Mouse (Mus musculus) G1E (cell line): ENCODE measurements around the gene Cdc20b. TPM values are rescaled to one million over a fixed set of nuclear protein-coding genes. Genes with fewer than 3 reads are reported as not detected.

ENCODE experiments used
- ATAC-seq: 2 replicates; pipeline ENCODE4 v1.8.0; 2016; ENCODE audit warnings: mild to moderate bottlenecking; ENCODE audit not compliant: insufficient number of reproducible peaks, poor library complexity, low FRiP score, severe bottlenecking; ENCODE audit errors: extremely low read depth
- DNase-seq: peaks from one replicate; pipeline ENCODE4 v3.0.0; 2012; ENCODE audit warnings: low spot score
- H3K27me3 ChIP-seq: 2 replicates; pipeline ENCODE4 v1.6.1; 2012; ENCODE audit warnings: mild to moderate bottlenecking, low read length, inconsistent platforms; ENCODE audit not compliant: insufficient read depth
- H3K36me3 ChIP-seq: replicated peaks from 2 replicates; pipeline ENCODE3; 2012; ENCODE audit warnings: mild to moderate bottlenecking, inconsistent platforms
- H3K4me1 ChIP-seq: 2 replicates; pipeline ENCODE4 v1.6.1; 2012; ENCODE audit warnings: low read depth, low read length, inconsistent platforms, mixed read lengths; ENCODE audit not compliant: insufficient read depth
- H3K4me3 ChIP-seq: 2 replicates; pipeline ENCODE4 v1.5.1; 2012; ENCODE audit warnings: low read depth, mild to moderate bottlenecking, inconsistent platforms, low read length, moderate library complexity, mixed read lengths
- H3K9me3 ChIP-seq: replicated peaks from 2 replicates; pipeline ENCODE4 v1.6.1; 2012; ENCODE audit warnings: inconsistent platforms
- CTCF ChIP-seq: IDR thresholded peaks from 2 replicates; pipeline ENCODE4 v1.5.1; 2012; ENCODE audit warnings: low read depth, low read length, inconsistent platforms, mixed read lengths
- GATA1 ChIP-seq: IDR thresholded peaks from 2 replicates; pipeline ENCODE4 v1.6.1; 2012; ENCODE audit warnings: borderline replicate concordance, low read length, inconsistent platforms, mixed read lengths
- GATA2 ChIP-seq: IDR thresholded peaks from 2 replicates; pipeline ENCODE4 v1.6.1; 2012; ENCODE audit warnings: low read depth, low read length, inconsistent platforms, borderline replicate concordance
- POLR2AphosphoS5 ChIP-seq: IDR thresholded peaks from 2 replicates; pipeline ENCODE4 v1.6.1; 2012; ENCODE audit warnings: low read depth, low read length, inconsistent platforms; ENCODE audit not compliant: insufficient replicate concordance
- TAL1 ChIP-seq: conservative IDR thresholded peaks from 2 replicates; pipeline ENCODE4 v1.6.1; 2012; ENCODE audit warnings: low read depth, low read length, inconsistent platforms, mixed read lengths
- polyA plus RNA-seq: library from polyadenylated mRNA; stranded (reverse); fragments of >175 nt; gene quantifications from 2 replicates; pipeline ENCODE4 v1.2.3, GENCODE M21; 2012
- total RNA-seq, 2 experiments: library from RNA; stranded (forward) in 1 of 2; stranded (reverse) in 1 of 2; fragments of 200-1000 nt in 1 of 2; fragments of >200 nt in 1 of 2; fragmentation: Nextera tagmentation in 1 of 2; gene quantifications; 2 replicates each; pipeline ENCODE4 v1.2.3; 2014 to 2017

Gene Cdc20b
- total and polyA plus RNA-seq, 3 experiments = not detected

DNA sequence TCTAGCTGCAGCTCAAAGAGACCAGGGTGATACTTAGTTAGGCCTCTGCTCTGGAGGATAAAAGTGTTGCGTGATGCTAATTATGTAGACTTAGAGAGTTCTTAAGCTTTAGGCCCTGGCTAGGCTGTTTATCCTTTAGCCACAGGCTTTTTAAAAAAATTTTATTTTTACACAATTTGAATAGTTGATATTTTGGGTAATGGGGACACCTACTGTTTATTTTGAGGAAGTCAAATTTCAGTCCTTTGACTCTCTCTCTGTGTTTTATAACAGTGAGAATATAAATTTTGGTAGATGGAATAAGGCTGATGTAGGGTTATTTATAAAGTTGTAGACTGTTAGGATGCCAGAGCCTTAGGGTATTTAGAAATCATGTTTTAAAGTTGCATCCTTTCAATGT is 104.7 kb downstream of the Cdc20b start:
- TF ChIP-seq POLR2AphosphoS5 (no peak), GATA2 (no peak), TAL1 (no peak), CTCF (no peak), GATA1 (no peak)
- no peaks in the 10 kb centered on the region for H3K4me1 ChIP-seq
- ATAC-seq (no peak), DNase-seq (no peak)
- no peak overlapping the region for H3K4me3 ChIP-seq
- H3K27me3 ChIP-seq = peaks cover 16% of the 10 kb centered on the region
- H3K36me3 ChIP-seq = no peaks in the 10 kb centered on the region
- no peaks in the 10 kb centered on the region for H3K9me3 ChIP-seq

Other genes with a start within 250 kb of the Cdc20b start
- 12.3 and 19.4 TPM in 2 replicates for gene Plpp1, start 234.3 kb upstream of the Cdc20b start, total RNA-seq (2014; fragmentation: Nextera tagmentation)
- gene Plpp1, start 234.3 kb upstream of the Cdc20b start, total RNA-seq (2017) = 1.5 and 2.1 TPM in 2 replicates
- 3.4 and 3.5 TPM in 2 replicates for gene Plpp1, start 234.3 kb upstream of the Cdc20b start, polyA plus RNA-seq
- gene Mtrex, start 107.7 kb upstream of the Cdc20b start, total RNA-seq (2014; fragmentation: Nextera tagmentation) = 84.2 and 84.7 TPM in 2 replicates
- gene Mtrex, start 107.7 kb upstream of the Cdc20b start, total RNA-seq (2017) = 56.3 and 71.1 TPM in 2 replicates
- gene Mtrex, start 107.7 kb upstream of the Cdc20b start, polyA plus RNA-seq = 4.1 and 4.7 TPM in 2 replicates
- gene Dhx29, start 107.7 kb upstream of the Cdc20b start, total RNA-seq (2014; fragmentation: Nextera tagmentation) = 54.4 and 57.6 TPM in 2 replicates
- 19.4 and 20.1 TPM in 2 replicates for gene Dhx29, start 107.7 kb upstream of the Cdc20b start, total RNA-seq (2017)
- 7.2 and 7.3 TPM in 2 replicates for gene Dhx29, start 107.7 kb upstream of the Cdc20b start, polyA plus RNA-seq
- not detected in 2 replicates for gene Ccno, start 47.3 kb upstream of the Cdc20b start, total RNA-seq (2014; fragmentation: Nextera tagmentation)
- 0.05 and 0.06 TPM in 2 replicates for gene Ccno, start 47.3 kb upstream of the Cdc20b start, total RNA-seq (2017)
- not detected in 2 replicates for gene Ccno, start 47.3 kb upstream of the Cdc20b start, polyA plus RNA-seq
- gene Mcidas, start 41.3 kb upstream of the Cdc20b start, total RNA-seq (2014; fragmentation: Nextera tagmentation) = not detected in 2 replicates
- 0.05 TPM in 1 of 2 replicates, not detected in the other for gene Mcidas, start 41.3 kb upstream of the Cdc20b start, total RNA-seq (2017)
- not detected in 2 replicates for gene Mcidas, start 41.3 kb upstream of the Cdc20b start, polyA plus RNA-seq
- gene Gpx8, start 11.3 kb downstream of the Cdc20b start, total RNA-seq (2014; fragmentation: Nextera tagmentation) = not detected in 2 replicates
- gene Gpx8, start 11.3 kb downstream of the Cdc20b start, total RNA-seq (2017) = 0.16 TPM in 1 of 2 replicates, not detected in the other
- not detected in 2 replicates for gene Gpx8, start 11.3 kb downstream of the Cdc20b start, polyA plus RNA-seq
- gene Gzma, start 65.9 kb downstream of the Cdc20b start, total RNA-seq (2014; fragmentation: Nextera tagmentation) = not detected in 2 replicates
- not detected in 2 replicates for gene Gzma, start 65.9 kb downstream of the Cdc20b start, total RNA-seq (2017)
- not detected in 2 replicates for gene Gzma, start 65.9 kb downstream of the Cdc20b start, polyA plus RNA-seq
- gene Esm1, start 174.5 kb downstream of the Cdc20b start, total RNA-seq (2014; fragmentation: Nextera tagmentation) = not detected in 2 replicates
- gene Esm1, start 174.5 kb downstream of the Cdc20b start, total RNA-seq (2017) = not detected in 2 replicates
- not detected in 2 replicates for gene Esm1, start 174.5 kb downstream of the Cdc20b start, polyA plus RNA-seq
- not detected in 2 replicates for gene Gzmk, start 190.8 kb downstream of the Cdc20b start, total RNA-seq (2014; fragmentation: Nextera tagmentation)
- not detected in 2 replicates for gene Gzmk, start 190.8 kb downstream of the Cdc20b start, total RNA-seq (2017)
- not detected in 2 replicates for gene Gzmk, start 190.8 kb downstream of the Cdc20b start, polyA plus RNA-seq